Mouse (Mus musculus) gastrocnemius, postnatal 25 days (tissue): ENCODE results near the gene Trim65. TPM values are rescaled to one million over a fixed set of nuclear protein-coding genes. Genes with fewer than 3 reads are reported as not detected.

ENCODE experiments used
- DNase-seq: peaks from one replicate; pipeline ENCODE4 v3.0.0; 2022
- long read RNA-seq, 2 experiments: library from polyadenylated mRNA; stranded (forward); transcript quantifications; one replicate each; pipeline ENCODE4 v2.0.0; 2021
- total RNA-seq, 2 experiments: library from RNA; stranded (reverse); gene quantifications; 1 replicate in 1 of 2; 2 replicates in 1 of 2; pipeline ENCODE4 v1.2.3; 2021

The Trim65 gene
- 1 to 10 TPM; 5.1 to 5.4 TPM for total RNA-seq
- long read RNA-seq, experiment 1: 0 reads
- long read RNA-seq, experiment 2, full-length matches to known transcripts: 3 of 5 reads
- long read RNA-seq, experiment 2, partial matches to known transcripts: 0 of 5 reads
- long read RNA-seq, experiment 2, other reads (novel, unspliced or antisense): 2 of 5 reads

DNA sequence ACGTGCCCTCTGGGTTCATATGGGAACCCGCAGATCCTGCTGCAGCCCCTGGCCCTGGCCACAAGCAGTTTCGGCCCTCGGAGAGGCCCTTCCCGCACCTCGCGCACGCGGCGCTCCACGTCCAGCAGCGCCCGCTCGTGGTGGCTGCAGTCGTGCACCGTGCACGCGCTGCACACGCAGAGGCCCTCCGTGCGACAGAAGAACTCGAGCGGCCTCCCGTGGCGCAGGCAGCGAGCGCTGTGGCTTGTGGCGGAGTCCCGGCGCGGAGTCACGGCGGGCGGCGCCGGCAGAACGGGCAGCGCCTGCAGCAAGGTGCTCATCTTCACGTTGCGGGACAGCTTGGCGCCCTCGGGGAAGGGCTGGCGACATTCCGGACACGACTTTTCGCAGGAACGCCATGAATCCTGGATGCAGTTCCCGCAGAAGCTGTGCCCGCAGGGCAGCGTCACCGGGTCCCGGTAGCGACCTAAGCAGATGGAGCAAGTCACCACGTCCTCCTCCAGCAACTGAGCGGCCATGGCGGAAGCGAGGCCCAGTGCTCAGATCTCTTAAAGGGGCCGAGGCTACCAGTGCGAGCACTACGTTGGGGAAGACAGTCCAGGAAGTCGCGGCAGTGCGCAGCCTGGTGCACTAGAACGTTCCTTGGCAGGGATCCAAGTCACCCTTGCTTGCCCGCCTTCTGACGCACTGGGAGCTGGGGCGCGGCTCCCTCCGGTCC lies at the start of gene Trim65:
Trim65 (minus strand) TSS at position 641 of the 718 bp plus-strand sequence.
- peak; percentile 88 for DNase-seq

DNA sequence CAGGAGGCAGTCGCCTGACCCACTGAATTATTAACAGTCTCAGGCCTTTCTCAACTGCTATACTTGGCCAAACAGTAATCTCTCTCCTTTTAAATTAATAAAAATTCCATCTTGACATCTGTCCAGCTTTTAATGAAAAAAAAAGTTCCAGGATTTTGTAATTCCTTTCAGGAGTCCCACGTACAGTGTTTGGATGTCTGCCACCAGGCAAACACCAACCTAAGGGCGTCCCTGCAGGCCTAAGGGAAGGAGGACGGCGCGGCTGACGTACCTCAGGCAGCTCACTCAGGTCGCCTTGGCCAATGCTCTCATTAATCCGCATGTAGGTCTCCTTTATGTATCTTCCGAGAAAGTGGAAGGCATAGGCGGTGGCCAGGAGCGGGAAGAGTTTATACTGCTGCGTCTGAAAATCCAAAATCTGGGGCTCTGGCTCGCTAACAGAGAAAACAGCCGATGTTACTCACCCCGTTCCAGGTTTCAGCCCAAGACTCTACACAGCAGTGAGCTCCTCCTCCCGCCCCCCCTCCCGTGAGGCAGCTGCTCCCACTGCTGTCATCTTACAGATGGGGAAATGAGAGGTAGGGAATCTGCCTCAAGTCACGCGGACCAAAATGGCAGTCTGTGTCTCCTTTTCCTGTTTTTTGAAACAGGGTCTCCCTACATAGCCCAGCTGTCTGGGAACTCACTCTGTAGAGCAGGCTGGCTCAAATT lies 47.6 kb upstream of the Trim65 start:
- no peak for DNase-seq

DNA sequence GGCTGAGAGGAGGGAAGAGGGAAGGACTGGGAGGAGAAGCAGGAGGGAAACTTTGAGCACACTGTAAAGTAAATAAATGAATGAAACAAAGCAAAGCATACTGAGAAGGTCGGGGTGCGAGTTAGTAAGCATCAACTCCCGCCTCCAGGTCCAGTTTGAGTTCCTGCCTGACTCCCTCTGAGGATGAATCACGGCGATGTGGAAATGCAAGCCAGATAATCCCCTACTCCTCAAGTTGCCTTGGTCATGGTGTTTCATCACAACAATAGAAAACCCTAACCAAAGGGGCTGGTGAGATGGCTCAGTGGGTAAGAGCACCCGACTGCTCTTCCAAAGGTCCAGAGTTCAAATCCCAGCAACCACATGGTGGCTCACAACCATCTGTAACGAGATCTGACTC lies 45.1 kb upstream of the Trim65 start:
- DNase-seq: no peak

DNA sequence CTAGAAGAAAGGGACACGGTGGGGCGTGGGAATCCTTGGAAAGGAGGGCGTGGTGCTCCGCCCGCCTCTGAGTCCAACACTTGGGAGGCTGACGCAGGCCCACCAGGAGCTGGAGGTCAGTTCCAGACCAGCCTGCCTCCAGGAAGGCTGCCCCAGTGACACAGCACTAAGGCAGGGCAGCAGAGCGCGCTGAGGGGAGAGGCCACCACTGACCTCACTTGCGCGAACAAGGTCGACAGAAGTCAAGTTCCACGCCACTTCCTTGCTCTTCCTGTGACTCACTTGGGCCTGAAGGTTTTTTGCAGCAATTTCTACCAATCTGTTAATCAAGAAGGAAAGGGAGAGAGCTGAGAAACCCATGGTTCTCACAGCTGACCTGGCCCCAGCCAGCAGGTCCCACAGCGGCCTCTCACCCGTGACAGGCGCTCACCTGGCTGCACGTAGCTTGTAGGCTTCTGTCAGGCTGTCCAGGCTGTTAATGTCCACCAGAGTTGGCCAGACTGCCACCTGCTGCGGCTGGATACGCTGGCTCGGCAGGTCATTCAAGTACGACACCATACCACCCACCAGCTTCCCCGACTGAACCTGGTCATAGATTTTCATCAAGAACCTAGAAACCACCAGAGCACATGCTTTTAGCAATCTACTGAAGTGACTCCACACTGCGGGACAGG lies 44.0 kb upstream of the Trim65 start:
- DNase-seq: no peak

DNA sequence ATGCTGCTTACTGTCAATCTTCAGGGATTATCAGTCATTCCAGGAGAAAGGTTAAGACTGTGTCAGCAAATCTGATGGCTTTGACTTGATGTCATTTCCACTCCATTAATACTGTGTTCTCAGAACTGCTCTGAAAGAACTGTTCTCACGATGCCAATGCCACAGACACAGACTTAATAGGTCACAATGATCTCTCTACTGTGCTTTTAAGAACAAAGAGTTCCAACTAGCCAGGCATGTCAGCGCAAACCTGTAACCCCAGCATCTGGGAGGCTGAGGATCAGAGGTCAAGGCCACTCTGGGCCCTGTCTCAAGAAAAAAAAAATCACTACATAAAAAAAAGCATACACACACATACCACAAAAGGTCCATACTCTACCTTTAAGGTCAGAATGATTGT lies 41.0 kb upstream of the Trim65 start:
- no peak for DNase-seq

DNA sequence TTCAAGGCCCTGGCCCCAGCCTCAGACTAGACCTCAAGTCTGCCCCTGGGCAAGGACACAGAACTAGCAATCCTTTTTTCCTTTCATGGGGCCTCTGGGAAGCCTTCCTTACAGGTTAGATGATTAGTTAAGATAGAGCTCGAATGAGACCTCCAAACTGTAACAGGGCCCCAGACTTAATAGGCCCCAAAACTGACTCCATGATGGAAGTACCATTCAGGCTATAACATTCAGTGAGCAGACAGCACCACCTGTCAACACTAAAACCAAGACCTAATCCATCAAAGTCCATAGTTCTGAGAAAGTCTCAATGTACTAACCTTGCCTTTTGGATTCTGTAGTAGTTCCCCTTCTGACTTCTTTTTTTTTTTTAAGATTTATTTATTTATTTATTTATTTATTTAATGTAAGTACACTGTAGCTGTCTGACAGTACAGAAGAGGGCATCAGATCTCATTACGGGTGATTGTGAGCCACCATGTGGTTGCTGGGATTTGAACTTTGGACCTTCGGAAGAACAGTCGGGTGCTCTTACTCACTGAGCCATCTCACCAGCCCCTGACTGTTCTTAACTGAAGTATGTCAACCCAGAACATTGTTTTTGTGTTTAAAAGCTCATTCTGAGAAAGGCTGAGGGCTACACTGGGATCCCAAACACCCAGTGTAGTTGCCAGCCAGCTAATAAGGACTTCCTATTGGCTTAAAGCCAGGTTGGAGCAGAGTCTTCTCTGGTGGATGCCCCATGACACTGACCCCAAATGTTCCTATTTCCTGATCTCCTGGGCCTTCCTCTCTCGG lies 39.3 kb upstream of the Trim65 start:
- no peak for DNase-seq

DNA sequence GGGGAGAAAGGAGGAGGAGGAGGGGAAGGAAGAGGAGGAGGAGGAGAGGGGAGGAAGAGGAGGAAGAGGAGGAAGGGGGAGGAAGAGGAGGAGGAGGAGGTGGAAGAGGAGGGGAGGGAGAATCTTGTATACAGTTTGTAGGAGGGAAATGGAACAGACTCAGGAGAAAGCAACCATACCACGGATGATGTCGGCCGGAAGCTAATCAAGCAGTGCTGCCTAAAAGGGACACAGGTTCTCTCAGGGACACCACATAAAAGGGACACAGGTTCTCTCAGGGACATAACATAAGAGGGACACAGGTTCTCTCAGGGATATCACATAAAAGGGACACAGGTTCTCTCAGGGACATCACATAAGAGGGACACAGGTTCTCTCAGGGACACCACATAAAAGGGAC lies 38.3 kb upstream of the Trim65 start:
- no peak for DNase-seq

DNA sequence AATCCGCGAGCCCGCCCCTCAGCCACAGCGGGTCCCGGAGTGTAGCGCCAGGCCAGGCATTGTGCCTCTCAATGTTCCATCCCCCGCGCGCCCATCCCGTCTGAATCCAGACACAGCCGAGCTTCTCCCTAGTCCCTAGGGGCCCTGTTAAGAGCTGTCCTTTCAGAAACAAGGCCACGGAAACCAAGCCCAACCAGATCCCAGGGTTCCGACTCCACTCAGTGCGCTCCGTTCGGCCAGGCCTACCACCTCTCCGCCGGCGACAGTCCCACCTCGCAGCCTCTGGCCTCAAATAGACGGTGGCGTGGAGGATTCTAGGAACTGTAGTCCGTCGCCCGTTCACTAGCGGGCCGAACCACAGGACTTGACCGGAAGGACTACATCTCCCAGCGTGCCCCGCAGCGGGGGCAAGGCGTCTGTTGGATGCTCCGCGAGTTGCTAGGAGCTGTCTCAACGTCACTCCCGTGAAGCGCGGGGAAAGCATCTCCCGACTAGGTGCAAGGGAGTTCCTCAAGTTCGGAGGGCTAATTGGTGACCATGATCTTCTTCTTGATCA lies 37.0 kb upstream of the Trim65 start, which contains the start of gene Fbf1:
Fbf1 (minus strand) TSS at position 283 of the 556 bp plus-strand sequence.
- peak; percentile 95 for DNase-seq

DNA sequence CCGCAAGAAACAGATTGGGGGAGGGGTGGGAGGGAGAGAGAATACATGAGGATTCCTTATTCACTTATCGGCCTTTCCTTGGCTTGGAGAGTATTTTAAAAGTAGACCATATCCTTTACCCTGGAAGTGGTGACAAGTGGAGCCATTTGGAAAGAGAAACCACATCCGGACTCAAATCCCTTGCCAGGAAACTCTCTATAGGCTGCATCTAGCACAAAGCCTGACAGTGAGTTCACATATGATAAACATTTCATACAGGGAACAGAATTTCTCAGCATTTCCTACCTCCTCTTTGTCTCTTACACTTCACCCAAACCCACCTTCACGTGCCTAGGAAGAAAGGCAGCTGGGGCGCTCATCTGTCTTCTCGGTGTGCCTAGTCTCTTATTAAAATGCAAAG lies 36.3 kb upstream of the Trim65 start:
- no peak for DNase-seq

DNA sequence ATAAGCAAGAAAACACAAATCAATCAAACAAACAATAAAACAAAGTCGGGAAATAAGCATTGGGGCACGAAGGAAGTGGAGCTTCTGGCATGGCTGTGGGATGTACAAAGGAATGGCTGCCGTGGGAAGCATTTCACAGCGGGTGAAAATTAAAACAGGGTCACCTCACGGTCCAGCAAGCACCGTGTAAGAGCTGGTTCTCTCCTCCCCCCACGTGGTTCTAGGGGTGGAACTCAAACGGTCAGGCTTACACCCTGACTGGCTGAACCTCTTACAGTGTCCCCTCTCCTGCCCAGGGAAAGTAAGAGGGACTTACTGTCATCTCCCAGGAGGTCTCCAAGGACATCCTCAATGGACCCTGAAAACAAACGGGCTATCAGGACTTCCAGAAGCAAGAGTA lies 32.1 kb upstream of the Trim65 start:
- no peak for DNase-seq

DNA sequence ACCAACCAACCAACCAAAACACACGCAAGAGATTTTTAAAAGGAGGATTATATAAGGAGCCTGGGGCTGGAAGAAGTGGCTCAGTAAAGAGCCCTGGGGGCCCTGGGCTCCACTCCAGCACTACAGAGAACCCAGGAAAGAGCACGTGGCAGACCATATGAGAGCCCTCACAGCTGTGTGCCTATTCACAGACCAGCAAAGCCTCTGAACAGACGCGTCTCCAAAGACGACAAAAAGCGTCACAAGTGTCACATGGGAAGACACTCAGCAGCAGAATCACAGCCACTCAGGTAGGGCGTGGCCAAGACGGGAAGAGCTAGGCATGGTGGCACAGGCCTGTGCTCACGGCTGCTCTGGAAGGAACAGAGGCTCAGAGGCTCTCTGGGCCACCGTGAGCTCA lies 31.2 kb upstream of the Trim65 start:
- no peak for DNase-seq

DNA sequence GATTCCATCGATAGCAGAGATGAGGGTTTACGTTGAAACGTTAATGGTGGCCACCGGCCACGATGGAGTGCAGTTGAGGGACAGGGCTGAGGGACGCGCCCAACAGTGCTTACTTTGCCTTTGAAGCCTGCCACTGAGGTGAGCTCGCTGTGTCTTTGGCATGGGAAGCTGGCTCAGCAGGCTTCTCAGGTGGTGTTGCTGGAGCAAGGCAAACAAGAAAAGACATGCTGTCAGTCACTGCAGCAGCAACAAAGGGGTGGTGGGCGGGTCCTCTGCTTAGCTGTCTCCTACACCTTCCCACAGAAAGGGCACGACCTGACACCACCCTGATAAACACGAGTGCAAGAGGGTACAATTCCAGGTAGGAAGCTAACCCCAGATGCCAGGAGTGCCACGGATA lies 30.4 kb upstream of the Trim65 start:
- DNase-seq: no peak

DNA sequence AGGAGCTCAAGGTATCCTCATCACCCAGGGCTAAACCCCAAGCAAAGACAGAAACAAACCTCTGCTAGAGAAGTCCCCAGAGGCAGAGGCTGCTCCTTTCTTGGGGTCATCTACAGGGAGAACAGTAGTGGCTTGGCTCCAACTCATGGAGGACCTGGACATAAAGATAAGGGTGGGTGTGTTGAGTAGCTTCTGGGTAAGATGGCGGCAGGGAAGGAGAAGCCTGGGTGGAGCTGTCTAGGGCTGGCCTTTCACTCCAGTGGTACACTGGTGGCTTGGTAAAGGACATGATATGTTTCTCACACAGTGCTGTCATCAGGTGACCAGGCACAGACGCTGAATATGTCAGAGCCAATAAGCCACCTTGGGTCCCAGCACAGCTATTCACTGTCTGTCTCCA lies 20.0 kb upstream of the Trim65 start:
- DNase-seq: no peak

DNA sequence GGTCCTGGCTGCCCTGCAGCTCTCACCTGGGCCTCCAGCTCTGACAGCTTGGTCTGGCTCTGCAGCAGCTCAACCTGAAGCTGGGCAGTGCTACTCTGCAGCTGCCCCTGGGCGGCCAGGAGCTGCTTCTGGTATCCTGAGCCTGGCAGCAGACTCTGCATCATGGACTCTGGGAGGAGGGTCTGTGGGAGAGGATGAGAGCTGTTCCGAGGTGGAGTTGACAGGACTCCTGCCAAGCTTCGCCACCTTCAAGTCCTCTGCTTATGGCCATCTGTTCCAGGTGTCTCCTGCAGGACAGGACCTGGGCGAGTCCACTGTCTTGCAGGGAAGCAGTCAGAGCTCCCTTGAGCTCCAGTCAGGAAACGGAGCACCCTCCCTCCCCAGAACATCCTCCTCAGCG lies 18.4 kb upstream of the Trim65 start:
- no peak for DNase-seq

DNA sequence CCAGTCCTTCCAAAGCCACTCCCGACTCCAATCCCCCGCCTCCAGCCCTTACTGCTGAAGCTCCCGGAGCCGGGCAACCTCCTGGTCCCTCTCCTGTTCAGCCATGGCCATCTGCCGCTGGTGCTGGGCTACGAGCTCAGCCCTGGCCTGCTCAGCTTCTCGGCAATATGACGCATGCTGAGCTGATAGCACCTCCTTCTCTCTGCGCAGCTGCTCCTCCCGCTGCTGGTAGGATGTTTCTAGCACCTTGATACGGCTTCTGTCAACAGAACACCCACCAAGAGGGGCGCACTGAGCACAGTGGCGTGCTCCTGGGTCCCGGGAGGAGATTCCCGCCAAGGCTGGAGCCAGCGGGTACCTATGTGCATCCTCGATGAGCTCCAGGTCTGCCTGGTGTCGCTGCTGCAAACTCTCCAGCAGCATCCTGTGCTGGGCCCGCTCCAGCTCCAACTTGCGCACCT lies 17.9 kb upstream of the Trim65 start:
- no peak for DNase-seq

DNA sequence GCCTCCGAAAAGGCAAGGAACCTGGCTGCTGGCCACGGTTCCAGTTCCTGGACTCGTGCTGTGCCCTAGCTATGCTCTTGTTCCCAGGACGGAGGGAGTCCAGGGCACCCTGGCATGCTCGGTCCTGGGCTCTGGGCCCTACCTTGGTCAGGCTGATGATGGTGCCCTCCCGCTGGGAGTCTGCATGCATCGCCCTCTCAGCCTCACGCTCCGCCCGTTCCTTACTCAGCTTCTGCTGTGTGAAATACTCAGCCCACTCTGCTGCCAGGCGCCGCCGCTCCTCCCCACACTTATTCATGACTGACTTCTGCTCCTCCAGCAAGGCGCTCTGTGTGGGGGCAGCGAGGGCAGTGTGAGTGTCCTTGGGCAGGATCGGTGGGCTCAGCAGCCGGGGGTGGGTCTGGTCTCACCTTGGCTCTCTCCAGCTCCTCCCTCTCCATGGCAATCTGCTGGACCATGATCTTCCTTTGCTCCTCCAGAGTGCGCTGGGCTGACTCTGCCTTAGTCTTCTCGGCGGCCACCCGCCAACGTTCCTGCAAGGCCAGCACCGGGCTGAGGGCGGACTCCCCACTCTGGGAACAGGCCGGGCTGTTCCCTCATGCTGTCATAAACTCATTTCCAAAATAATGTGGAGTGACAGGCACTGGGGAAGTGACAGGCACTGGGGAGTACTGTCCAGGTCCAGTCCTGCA lies 15.5 kb upstream of the Trim65 start:
- DNase-seq: no peak

DNA sequence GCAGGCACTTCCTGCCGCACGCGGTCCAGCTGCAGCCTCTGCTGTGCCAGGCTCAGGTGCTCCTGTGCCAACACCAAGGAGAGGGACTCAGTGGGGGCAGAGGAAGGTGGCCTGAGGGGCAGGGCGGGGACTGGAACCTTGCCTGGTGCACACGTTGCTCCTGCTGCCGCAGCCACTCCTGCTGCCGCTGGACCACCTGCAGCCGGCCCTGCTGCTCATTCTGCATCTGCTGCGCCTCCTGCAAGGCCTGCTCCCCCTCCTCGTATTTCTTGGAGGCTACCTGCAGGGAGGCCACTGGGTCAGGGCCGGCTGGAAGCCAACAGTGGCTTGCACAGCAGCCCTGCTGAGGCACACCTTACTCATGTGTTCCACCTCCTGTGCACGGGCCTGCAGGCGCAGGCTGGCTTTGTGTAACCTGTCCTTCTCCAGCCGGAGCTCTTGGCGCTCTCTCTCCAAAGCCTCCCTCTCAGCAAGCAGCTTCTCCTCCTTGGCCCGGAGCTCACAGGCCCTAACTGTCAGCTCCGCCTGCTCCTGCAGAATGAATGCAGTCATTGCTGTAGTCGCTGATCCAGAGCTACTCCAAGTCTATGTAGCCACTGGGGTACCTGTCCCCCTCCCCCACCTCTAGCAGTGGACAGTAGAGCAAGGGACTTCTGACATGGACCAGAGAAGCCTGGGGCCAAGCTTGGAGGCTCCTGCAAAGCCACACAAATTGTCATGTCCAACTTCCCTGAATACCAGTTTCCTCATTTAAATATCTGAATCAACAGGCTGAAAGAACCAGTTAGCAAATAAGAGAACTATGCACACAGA lies 14.8 kb upstream of the Trim65 start:
- DNase-seq: no peak

DNA sequence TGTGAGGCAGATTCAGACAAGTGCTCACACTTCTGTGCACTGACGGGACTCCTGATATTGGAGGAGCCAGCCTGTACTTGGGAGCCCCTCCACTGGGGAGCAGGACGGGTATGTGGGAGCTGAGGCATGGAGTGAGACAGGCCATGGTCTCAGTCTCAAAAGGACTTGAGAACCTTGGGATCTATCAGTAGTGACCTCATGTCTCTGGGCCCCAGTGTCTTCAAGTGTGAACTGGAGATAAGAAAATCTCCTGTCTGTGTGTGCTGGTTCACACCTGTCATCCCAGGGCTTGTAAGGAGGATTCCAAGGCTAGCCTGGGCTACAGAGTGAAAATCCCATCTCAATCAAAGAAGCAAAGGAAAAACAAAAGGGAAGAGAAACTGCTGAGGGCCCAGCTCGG lies 12.5 kb upstream of the Trim65 start:
- DNase-seq: no peak

DNA sequence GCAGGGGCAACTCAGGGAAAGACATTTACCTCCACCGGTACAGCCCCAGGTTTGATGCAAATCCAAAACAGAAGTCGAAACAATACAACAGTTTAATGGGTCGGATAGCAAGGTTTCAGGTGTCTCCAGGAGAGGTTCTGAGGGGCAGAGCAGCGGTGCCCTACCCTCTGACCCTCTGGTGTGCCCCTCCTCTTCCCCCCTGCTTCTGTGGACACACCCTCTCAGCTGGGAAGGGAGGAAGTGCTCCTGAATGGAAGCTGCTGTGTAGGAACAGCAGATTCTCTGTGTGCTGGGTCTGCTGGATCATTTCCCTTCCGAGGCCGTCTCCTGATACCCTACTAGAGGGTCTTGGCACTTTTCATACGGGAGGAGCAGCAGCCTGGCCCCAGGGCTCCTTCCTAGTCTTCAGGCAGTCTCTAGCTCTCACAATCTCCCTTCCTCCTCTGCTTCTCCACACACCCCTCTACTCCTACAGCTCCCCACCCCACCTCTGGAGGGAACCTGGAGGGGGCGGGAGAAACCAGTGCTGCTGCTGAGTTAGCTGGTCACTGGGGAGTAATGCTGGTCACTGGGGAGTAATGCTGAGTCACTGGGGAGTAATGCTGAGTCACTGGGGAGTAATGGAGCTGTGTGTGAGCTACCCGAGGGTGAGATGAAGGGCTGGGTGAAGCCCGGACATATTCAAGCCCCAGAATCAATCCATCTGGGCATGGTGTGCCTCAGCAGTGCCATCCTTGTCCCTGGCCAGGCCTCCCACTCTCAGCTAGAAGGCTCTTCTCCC lies 11.5 kb upstream of the Trim65 start:
- DNase-seq: no peak
